Mouse (Mus musculus): ENCODE measurements around the gene D630045J12Rik. TPM values are rescaled to one million over a fixed set of nuclear protein-coding genes. Genes with fewer than 3 reads are reported as not detected.

D630045J12Rik gene
- polyA plus RNA-seq, 1 experiment: 0.35 TPM

DNA sequence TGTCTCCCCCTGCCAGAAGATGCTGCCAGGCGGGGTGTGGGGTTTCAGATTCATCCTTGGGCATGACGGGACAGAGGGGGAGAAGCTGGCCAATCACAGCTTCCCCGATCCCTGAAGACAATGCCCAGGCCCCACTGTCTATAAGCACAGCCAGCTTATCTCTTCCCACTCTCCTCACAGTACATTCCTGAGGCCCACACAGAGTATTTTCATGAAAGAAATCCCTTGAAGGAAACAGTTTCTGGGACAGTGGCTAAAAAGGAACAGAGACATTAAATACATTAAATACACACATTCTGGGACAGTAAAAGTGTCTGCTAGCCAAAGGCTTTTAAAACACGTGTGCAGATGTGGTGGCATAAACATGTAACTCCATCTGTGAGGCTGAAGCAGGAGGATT lies 173.4 kb downstream of the D630045J12Rik start:
- Histone ChIP-seq H3K27ac (ENCODE audit: insufficient read depth, low read depth, low read length) (no peak overlapping the region), H3K36me3 (ENCODE audit: control insufficient read depth, insufficient read depth, low read length) (no peaks in the 10 kb centered on the region), H3K4me3 (ENCODE audit: low read depth, low read length) (no peak overlapping the region), H3K27me3 (ENCODE audit: control insufficient read depth, insufficient read depth, low read length) (no peaks in the 10 kb centered on the region), H3K4me1 (ENCODE audit: control insufficient read depth, insufficient read depth, insufficient read length, low read length) (no peaks in the 10 kb centered on the region)
- TF ChIP-seq POLR2A (IDR thresholded peaks at IDR 0.05; ENCODE audit: low read depth, low read length) (no peak), CTCF (IDR thresholded peaks at IDR 0.05; ENCODE audit: extremely low read depth, insufficient read length, insufficient replicate concordance, low read depth, low read length) (no peak)
- WGBS: 80% methylated on average over 4 of the region's 4 CpGs

DNA sequence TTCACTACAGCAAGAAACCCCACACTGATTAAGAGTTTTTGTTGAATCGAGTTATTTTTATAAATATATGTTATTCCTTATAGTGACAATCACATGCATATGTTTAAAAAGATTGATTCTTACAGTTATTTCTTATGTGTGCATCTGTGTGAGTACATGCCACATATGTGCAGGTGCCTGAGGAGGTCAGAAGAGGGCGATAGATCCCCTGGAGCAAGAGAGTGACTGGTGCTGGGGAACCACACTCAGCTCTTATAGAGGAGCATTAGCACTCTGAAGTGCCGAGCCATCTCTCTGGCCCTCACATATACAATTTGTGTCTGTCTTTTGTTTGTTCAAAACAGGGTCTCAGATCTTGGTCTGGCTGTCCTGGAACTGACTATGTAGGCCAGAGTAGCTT lies 180.2 kb downstream of the D630045J12Rik start:
- Histone ChIP-seq H3K4me1 (ENCODE audit: control insufficient read depth, insufficient read depth, insufficient read length, low read length) (no peaks in the 10 kb centered on the region), H3K27ac (ENCODE audit: insufficient read depth, low read depth, low read length) (no peak overlapping the region), H3K27me3 (ENCODE audit: control insufficient read depth, insufficient read depth, low read length) (no peaks in the 10 kb centered on the region), H3K36me3 (ENCODE audit: control insufficient read depth, insufficient read depth, low read length) (no peaks in the 10 kb centered on the region), H3K4me3 (ENCODE audit: low read depth, low read length) (no peak overlapping the region)
- TF ChIP-seq CTCF (IDR thresholded peaks at IDR 0.05; ENCODE audit: extremely low read depth, insufficient read length, insufficient replicate concordance, low read depth, low read length): no peak
- no peak for TF ChIP-seq POLR2A (IDR thresholded peaks at IDR 0.05; ENCODE audit: low read depth, low read length)
- WGBS: 94% methylated on average over 3 of the region's 3 CpGs

Other genes starting within 250 kb of the D630045J12Rik start
- gene Svopl, start 207.0 kb downstream of the D630045J12Rik start, polyA plus RNA-seq (2012; rRNA removed): 0.13 and 0.25 TPM in 2 replicates
- gene Tmem213, start 144.8 kb downstream of the D630045J12Rik start, polyA plus RNA-seq (2012; rRNA removed): 3.4 TPM in 1 of 2 replicates, not detected in the other
- 0.89 TPM in 1 of 2 replicates, not detected in the other for gene Atp6v0a4, start 129.4 kb downstream of the D630045J12Rik start, polyA plus RNA-seq (2012; rRNA removed)
- gene Zc3hav1l, start 45.2 kb upstream of the D630045J12Rik start, polyA plus RNA-seq (2012; rRNA removed): 0.80 and 1.3 TPM in 2 replicates
- 14.9 and 34.7 TPM in 2 replicates for gene Zc3hav1, start 100.6 kb upstream of the D630045J12Rik start, polyA plus RNA-seq (2012; rRNA removed)
- gene Ttc26, start 127.5 kb upstream of the D630045J12Rik start, polyA plus RNA-seq (2012; rRNA removed): 0.08 and 0.13 TPM in 2 replicates
- 1.8 and 5.1 TPM in 2 replicates for gene Ubn2, start 179.9 kb upstream of the D630045J12Rik start, polyA plus RNA-seq (2012; rRNA removed)

Measured in small intestine, adult 2 months (tissue).